In genomic region chr5:142718037-142718436, GRCm38 (mm10) we compare ENCODE assay signal across 8 mouse cellular contexts. TPM values are rescaled to one million over a fixed set of nuclear protein-coding genes. Genes with fewer than 3 reads are reported as not detected.
A peak's percentile ranks its signal among the peaks of the same experiment; 100 is the strongest.
DNase-seq lines count a peak whose midpoint lies in the region; ATAC-seq and TF ChIP-seq lines count a peak whose summit lies in the region.

No protein-coding gene starts in this region.

- TF ChIP-seq CTCF in G1E (IDR thresholded peaks at IDR 0.05; ENCODE audit: low read depth, low read length), result peak; percentile 98

- no peaks in the 10 kb centered on the region for H3K36me3 ChIP-seq in G1E (replicated peaks)
- H3K36me3 ChIP-seq in forebrain, embryonic 13.5 days (ENCODE audit: poor library complexity, severe bottlenecking), result peaks cover 74% of the 10 kb centered on the region

- no peak overlapping the region for H3K9ac ChIP-seq in forebrain, embryonic 13.5 days

- H3K27ac ChIP-seq in forebrain, embryonic 13.5 days, result no peak overlapping the region

- H3K9me3 ChIP-seq in G1E (replicated peaks), result no peaks in the 10 kb centered on the region
- H3K9me3 ChIP-seq in forebrain, embryonic 13.5 days (replicated peaks), result no peaks in the 10 kb centered on the region

- H3K4me1 ChIP-seq in G1E (ENCODE audit: insufficient read depth, low read depth, low read length), result peaks cover 11% of the 10 kb centered on the region
- no peaks in the 10 kb centered on the region for H3K4me1 ChIP-seq in forebrain, embryonic 13.5 days

- H3K4me2 ChIP-seq in forebrain, embryonic 13.5 days, result no peak overlapping the region

- no peak overlapping the region for H3K4me3 ChIP-seq in G1E (ENCODE audit: low read depth, low read length)
- H3K4me3 ChIP-seq in forebrain, embryonic 13.5 days, result no peak overlapping the region

- ATAC-seq in G1E (ENCODE audit: extremely low read depth, insufficient number of reproducible peaks, low FRiP score, poor library complexity, severe bottlenecking), result no peak; the same call in 1 of the 2 replicates
- peak; percentile 62 for ATAC-seq in forebrain, embryonic 13.5 days
- peak; percentile 61 to 73; a peak in 3 of 4 replicates for ATAC-seq in hematopoietic stem cell, adult 5-6 weeks (replicated peaks in 1 of 2; ENCODE audit: insufficient read depth in 1 of 2, low FRiP score in 2 of 2, low TSS enrichment in 1 of 2, low read depth in 1 of 2, poor library complexity in 2 of 2, severe bottlenecking in 2 of 2)
- peak; percentile 81 for ATAC-seq in megakaryocyte, adult 5-6 weeks (ENCODE audit: poor library complexity, severe bottlenecking)

- DNase-seq in G1E (ENCODE audit: low spot score), result peak; percentile 76
- DNase-seq in c-Kit-negative CD71-positive TER-119-positive erythroid progenitor cells, embryonic 14.5 days (ENCODE audit: low read depth, low spot score), result peak; percentile 55
- peak; percentile 92 to 93 for DNase-seq in layer of hippocampus, postnatal 10 days (ENCODE audit: low spot score in 2 of 2)
- DNase-seq in right cerebral cortex, postnatal 10 days (ENCODE audit: low spot score in 2 of 2), result peak; percentile 75 to 87
- peak; percentile 56 to 83 for DNase-seq in urinary bladder, postnatal 36 days (ENCODE audit: low spot score in 2 of 2)

- H3K27me3 ChIP-seq in G1E (ENCODE audit: insufficient read depth, low read length), result peaks cover 43% of the 10 kb centered on the region
- no peaks in the 10 kb centered on the region for H3K27me3 ChIP-seq in forebrain, embryonic 13.5 days

- WGBS in forebrain, embryonic 13.5 days, result 21% methylated on average over 4 of the region's 4 CpGs

RNA-seq across cellular contexts. Expression of gene Slc29a4, which starts 25.7 kb away (rescaled TPM):
- not detected in 2 replicates for total RNA-seq in G1E (2014; fragmentation: Nextera tagmentation)
- total RNA-seq in G1E (2017), result 0.05 TPM in 1 of 2 replicates, not detected in the other
- not detected in 2 replicates for polyA plus RNA-seq in G1E (2012)
- polyA plus RNA-seq in forebrain, embryonic 13.5 days (2015; fragmentation: Nextera tagmentation; extraction: Ambion mirVana), result 50.9 and 54.0 TPM in 2 replicates
- total RNA-seq in hematopoietic stem cell, adult 5-6 weeks (2017), result 0.06 TPM in 1 of 2 replicates, not detected in the other
- 10 to 100 TPM; 84.1 to 93.2 TPM for total RNA-seq in layer of hippocampus, postnatal 10 days (2021)
- not detected in 2 replicates for total RNA-seq in megakaryocyte, adult 5-6 weeks (2015)
- not detected in 2 replicates for total RNA-seq in megakaryocyte, adult 5-6 weeks (2017)

Comparison
In these comparisons a context has a peak if more than half of its experiments do, and no peak if none do; other contexts are left out.
1. RNA of gene Slc29a4, which starts 25.7 kb away (total RNA-seq): 84.1 to 93.2 TPM in layer of hippocampus, postnatal 10 days; 0.05 TPM in G1E, not detected in megakaryocyte, adult 5-6 weeks and 0.06 TPM in hematopoietic stem cell, adult 5-6 weeks; every median in the first group is over 10 times any median in the second.
2. Peak in every context shown above with its lines, with median percentiles within 50 percentile points of each other: DNase-seq.